Mouse (Mus musculus): Measurements from ENCODE around the gene Slitrk4.

The Slitrk4 gene

DNA sequence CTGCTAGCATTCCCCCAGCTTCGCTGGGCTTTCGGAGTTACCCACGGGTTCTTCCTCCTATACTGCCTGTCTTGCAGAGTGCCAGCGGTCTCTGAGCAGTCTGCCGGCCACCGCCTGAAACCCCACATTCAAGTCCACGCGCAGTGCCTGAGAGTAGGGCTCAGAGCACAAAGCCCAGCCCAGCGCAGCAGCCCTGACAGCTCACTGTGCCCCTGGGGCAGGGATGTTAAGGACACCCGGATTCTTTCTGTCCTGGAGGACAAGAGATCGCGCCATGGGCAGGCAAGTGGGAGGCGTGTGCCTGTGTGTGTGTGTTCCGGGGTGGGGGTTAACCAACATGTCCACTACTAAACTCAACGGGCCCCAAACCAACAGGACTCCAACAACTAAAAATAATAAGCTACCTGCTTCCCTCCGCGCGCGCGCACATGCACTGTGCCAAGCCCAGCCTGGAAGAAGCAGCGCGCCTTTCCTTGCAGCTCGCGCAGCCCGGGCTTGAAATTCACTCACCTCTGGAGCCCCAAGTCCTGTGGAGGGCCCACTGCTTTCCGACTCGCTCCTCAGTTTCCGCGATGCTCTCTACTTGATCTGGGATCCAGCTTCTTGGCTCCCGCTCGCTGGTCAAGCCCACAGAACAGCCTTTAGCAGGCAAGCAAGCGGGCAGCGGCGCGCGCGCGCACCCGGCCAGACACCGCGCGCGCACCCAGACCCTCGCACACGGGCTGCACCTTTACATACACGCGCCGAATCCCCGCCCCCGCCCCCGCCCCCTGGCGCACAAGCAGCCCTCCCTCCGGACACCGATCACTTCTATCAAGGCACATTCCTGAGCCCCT lies at the start of gene Slitrk4:
TSS of gene Slitrk4 (minus strand) at position 707 of the 836 bp plus-strand sequence.
- DNase-seq (ENCODE audit: low read depth, low spot score): no peak

DNA sequence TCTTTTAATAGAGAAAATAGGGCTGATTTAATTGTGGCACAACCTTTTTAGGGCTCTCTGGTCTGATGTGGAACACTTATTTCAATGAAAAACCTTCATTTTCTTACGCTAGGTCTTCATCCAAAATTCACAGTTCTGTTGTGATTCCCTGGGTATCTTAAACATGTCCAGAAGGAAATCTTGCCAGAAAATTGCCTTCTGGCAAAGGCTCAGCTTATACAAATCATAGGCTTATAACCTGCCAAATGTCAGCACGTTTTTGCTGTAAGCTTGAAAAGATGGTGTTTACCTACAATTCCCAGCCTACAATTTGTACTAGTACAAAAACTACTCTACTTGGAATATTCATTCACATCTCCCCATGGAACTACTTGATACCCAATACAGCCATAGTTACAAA lies 42.7 kb upstream of the Slitrk4 start:
- DNase-seq (ENCODE audit: low read depth, low spot score): no peak

DNA sequence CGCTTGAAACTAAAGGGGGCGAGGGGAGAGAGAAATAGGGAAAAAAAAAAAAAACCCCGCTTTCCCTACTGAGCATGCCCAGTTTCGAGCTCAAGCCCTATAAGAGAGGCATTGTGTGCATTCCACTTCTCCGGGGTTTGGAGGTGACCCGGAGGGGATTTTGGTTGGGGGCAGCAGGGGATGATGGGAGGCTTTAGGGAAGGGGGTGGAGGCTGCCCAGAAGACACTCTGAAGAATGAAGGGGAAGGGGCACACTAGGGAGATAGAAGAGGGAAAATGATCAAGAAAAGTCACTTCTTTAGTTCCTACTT lies 1.1 kb upstream of the Slitrk4 start:
- no peak for DNase-seq (ENCODE audit: low read depth, low spot score)

GRCm38 (mm10) chrX:64277126-64277990 lies 562 bp upstream of the Slitrk4 start:
- no peak for DNase-seq (ENCODE audit: low read depth, low spot score)

DNA sequence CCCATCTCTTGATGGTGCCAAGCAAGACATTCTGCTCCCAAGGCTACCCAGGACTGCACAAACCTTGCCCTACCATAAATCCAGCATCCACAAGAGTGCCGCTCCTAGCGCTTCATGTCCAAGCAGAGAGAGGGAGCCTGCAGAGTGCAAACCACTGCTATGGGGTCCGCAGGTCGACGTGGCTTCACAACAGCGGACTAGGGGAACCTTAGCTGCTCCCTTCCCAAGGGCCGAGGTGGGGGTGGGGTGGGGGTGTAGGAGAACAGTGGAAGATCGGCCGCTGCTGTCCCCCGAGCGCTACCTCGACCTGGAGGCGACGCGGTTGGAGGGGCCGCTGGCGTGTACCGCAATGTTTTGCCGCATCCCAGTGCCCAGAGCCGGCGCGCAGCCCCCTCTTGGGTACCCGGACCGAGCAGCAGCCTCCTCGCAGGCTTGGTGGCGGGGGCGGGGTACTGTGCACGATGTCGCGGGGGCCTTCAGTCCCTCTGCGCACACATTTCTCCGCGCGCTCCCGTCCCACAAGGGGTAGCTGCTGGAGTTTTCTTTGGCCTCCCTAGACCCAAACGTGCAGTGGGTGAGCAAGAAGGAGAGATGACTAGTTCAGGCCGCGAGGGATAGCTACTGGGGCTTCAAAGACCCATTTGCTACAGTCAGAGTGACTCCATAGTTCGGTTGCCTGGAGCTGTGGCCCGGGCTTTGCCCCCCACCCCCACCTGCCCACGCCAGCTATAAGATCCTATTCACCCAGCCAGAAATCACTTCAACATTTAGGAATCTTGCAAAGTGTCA lies 1.1 kb downstream of the Slitrk4 start:
- no peak for DNase-seq (ENCODE audit: low read depth, low spot score)

GRCm38 (mm10) chrX:64263481-64263880 lies 13.3 kb downstream of the Slitrk4 start:
- DNase-seq (ENCODE audit: low read depth, low spot score): no peak

All from WW6 (cell line).